Mouse (Mus musculus): Measurements from ENCODE around the gene Shisa7.
"Not testable (repeated sequence)": the region's sequence is repeated elsewhere in the genome, so short reads cannot be mapped to it uniquely, and the experiment has no call there.

DNA sequence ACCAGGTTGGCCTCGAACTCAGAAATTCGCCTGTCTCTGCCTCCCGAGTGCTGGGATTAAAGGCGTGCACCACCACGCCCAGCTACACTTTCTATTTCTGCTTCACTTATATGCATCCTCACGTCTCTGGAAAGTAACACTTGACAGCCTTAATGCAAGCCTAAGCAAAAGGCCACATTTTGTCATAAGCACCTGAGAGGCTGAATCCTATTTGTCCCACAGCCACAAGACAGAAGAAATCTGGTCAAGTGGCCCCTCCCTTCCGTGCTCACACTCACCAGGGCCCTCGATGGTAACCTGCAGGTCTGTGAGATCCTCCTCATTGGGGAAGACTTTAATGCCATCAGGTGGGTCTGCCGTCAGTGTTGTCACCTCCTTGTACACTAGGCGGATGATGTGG, 33.4 kb downstream of the Shisa7 start:
- not testable (repeated sequence) for TF ChIP-seq EP300, CTCF (IDR thresholded peaks at IDR 0.05; ENCODE audit: low read depth)
